Mouse (Mus musculus) hindbrain, embryonic 11.5 days (tissue): Measurements from ENCODE around the gene Tgm2. TPM values are rescaled to one million over a fixed set of nuclear protein-coding genes. Genes with fewer than 3 reads are reported as not detected.
A peak's percentile ranks its signal among the peaks of the same experiment; 100 is the strongest.

Experiments
- ATAC-seq: fragments of 200-750 bp; cut with Nextera tagmentation; 2 replicates; pipeline ENCODE4 v1.8.0; 2017; ENCODE audit warnings: mild to moderate bottlenecking, moderate TSS enrichment, moderate library complexity; ENCODE audit not compliant: low FRiP score
- DNase-seq: peaks from one replicate; pipeline ENCODE4 v3.0.0-alpha.2; 2015; ENCODE audit warnings: low spot score
- H3K27ac ChIP-seq: fragments of 300-500 bp; sonication (generic); 2 replicates; pipeline ENCODE4 v1.5.1; 2014; ENCODE audit warnings: mild to moderate bottlenecking, low read depth, low read length
- H3K27me3 ChIP-seq: fragments of 300-500 bp; sonication (generic); 2 replicates; pipeline ENCODE4 v1.6.1; 2014; ENCODE audit warnings: mild to moderate bottlenecking, low read length, moderate library complexity, mixed read lengths; ENCODE audit not compliant: control insufficient read depth, insufficient read depth
- H3K36me3 ChIP-seq: fragments of 300-500 bp; sonication (generic); 2 replicates; pipeline ENCODE4 v1.6.1; 2014; ENCODE audit warnings: mild to moderate bottlenecking, low read length, moderate library complexity, mixed read lengths; ENCODE audit not compliant: control insufficient read depth, insufficient read depth
- H3K4me1 ChIP-seq: fragments of 300-500 bp; sonication (generic); replicated peaks from 2 replicates; pipeline ENCODE4 v1.6.1; 2014; ENCODE audit warnings: low read length, mixed read lengths; ENCODE audit not compliant: control insufficient read depth, insufficient read depth
- H3K4me2 ChIP-seq: fragments of 300-500 bp; sonication (generic); replicated peaks from 2 replicates; pipeline ENCODE4 v1.6.1; 2014; ENCODE audit warnings: mild to moderate bottlenecking, low read depth, low read length
- H3K4me3 ChIP-seq: fragments of 300-500 bp; sonication (generic); 2 replicates; pipeline ENCODE4 v1.5.1; 2014; ENCODE audit warnings: low read depth, low read length
- H3K9ac ChIP-seq: fragments of 300-500 bp; sonication (generic); 2 replicates; pipeline ENCODE4 v1.6.1; 2014; ENCODE audit warnings: low read depth, low read length
- H3K9me3 ChIP-seq: fragments of 300-500 bp; sonication (generic); 2 replicates; pipeline ENCODE4 v1.6.1; 2016; ENCODE audit warnings: low read length; ENCODE audit not compliant: control insufficient read depth
- WGBS: fragments of 180-500 bp; shearing (Covaris S2); extraction: QIAGEN DNeasy Blood & Tissue Kit; methylation state at CpG from one replicate; pipeline ENCODE4 v1.1.7; 2014; 5-methylcytosine and 5-hydroxymethylcytosine counted together
- polyA plus RNA-seq: library from polyadenylated mRNA; unstranded; fragments of >200 nt; fragmentation: Nextera tagmentation; extraction: Ambion mirVana; gene quantifications from 2 replicates; pipeline ENCODE4 v1.2.1, GENCODE M21; 2014

Gene Tgm2
- polyA plus RNA-seq, 1 experiment from 2014 or later, result 4.2 TPM

- DNase-seq (no peak), ATAC-seq (no peak)
- H3K27ac ChIP-seq, result no peak overlapping the region
- H3K27me3 ChIP-seq, result no peaks in the 10 kb centered on the region
- no peaks in the 10 kb centered on the region for H3K36me3 ChIP-seq
- H3K4me2 ChIP-seq, result no peak overlapping the region
- H3K4me3 ChIP-seq, result no peak overlapping the region
- WGBS, result 88% methylated on average over 3 of the region's 3 CpGs
- H3K4me1 ChIP-seq, result no peaks in the 10 kb centered on the region; the same call in 1 of the 2 replicates
- H3K9me3 ChIP-seq, result no peaks in the 10 kb centered on the region
- no peak overlapping the region for H3K9ac ChIP-seq
These were observed 25.4 kb downstream of the Tgm2 start for GRCm38 (mm10) chr2:158120868-158121267.

GRCm38 (mm10) chr2:158120211-158120610, 26.0 kb downstream of the Tgm2 start:
- Histone ChIP-seq H3K4me1 (no peaks in the 10 kb centered on the region; the same call in 1 of the 2 replicates), H3K9me3 (no peaks in the 10 kb centered on the region), H3K27me3 (no peaks in the 10 kb centered on the region), H3K4me2 (no peak overlapping the region), H3K36me3 (no peaks in the 10 kb centered on the region), H3K4me3 (no peak overlapping the region), H3K27ac (no peak overlapping the region), H3K9ac (no peak overlapping the region)
- WGBS, result 88% methylated on average over 8 of the region's 8 CpGs
- ATAC-seq, result no peak
- no peak for DNase-seq

- H3K27me3 ChIP-seq, result no peaks in the 10 kb centered on the region
- no peak overlapping the region for H3K4me3 ChIP-seq
- ATAC-seq (no peak), DNase-seq (no peak)
- H3K4me2 ChIP-seq, result no peak overlapping the region
- no peaks in the 10 kb centered on the region for H3K9me3 ChIP-seq
- 85% methylated on average over 4 of the region's 4 CpGs for WGBS
- H3K36me3 ChIP-seq, result no peaks in the 10 kb centered on the region
- H3K9ac ChIP-seq, result no peak overlapping the region
- H3K4me1 ChIP-seq, result no peaks in the 10 kb centered on the region; the same call in 1 of the 2 replicates
- H3K27ac ChIP-seq, result no peak overlapping the region
These were observed 27.1 kb downstream of the Tgm2 start for GRCm38 (mm10) chr2:158119145-158119544.

GRCm38 (mm10) chr2:158116653-158117052, 29.6 kb downstream of the Tgm2 start:
- H3K4me2 ChIP-seq, result no peak overlapping the region
- no peaks in the 10 kb centered on the region; the same call in 1 of the 2 replicates for H3K4me1 ChIP-seq
- ATAC-seq (no peak), DNase-seq (no peak)
- H3K27ac ChIP-seq, result no peak overlapping the region
- no peak overlapping the region for H3K4me3 ChIP-seq
- H3K9ac ChIP-seq, result no peak overlapping the region
- no peaks in the 10 kb centered on the region for H3K36me3 ChIP-seq
- H3K9me3 ChIP-seq, result no peaks in the 10 kb centered on the region
- no peaks in the 10 kb centered on the region for H3K27me3 ChIP-seq
- 60% methylated on average over 6 of the region's 6 CpGs for whole genome bisulfite sequencing

- no peak overlapping the region for H3K4me3 ChIP-seq
- H3K9ac ChIP-seq, result no peak overlapping the region
- H3K27me3 ChIP-seq, result no peaks in the 10 kb centered on the region
- H3K36me3 ChIP-seq, result no peaks in the 10 kb centered on the region
- no peak for DNase-seq
- H3K9me3 ChIP-seq, result no peaks in the 10 kb centered on the region
- H3K4me1 ChIP-seq, result no peaks in the 10 kb centered on the region; the same call in 1 of the 2 replicates
- 90% methylated on average over 3 of the region's 3 CpGs for WGBS
- ATAC-seq, result no peak
- no peak overlapping the region for H3K27ac ChIP-seq
- no peak overlapping the region for H3K4me2 ChIP-seq
These were observed 30.3 kb downstream of the Tgm2 start for GRCm38 (mm10) chr2:158115838-158116453.

GRCm38 (mm10) chr2:158114931-158115330, 31.3 kb downstream of the Tgm2 start:
- Histone ChIP-seq H3K9ac (no peak overlapping the region), H3K4me3 (no peak overlapping the region), H3K4me1 (no peaks in the 10 kb centered on the region; the same call in 1 of the 2 replicates), H3K27ac (no peak overlapping the region), H3K9me3 (no peaks in the 10 kb centered on the region), H3K36me3 (no peaks in the 10 kb centered on the region), H3K4me2 (no peak overlapping the region), H3K27me3 (no peaks in the 10 kb centered on the region)
- ATAC-seq, result no peak
- WGBS, result 65% methylated on average over 5 of the region's 5 CpGs
- no peak for DNase-seq

- Histone ChIP-seq H3K4me3 (no peak overlapping the region), H3K9ac (no peak overlapping the region), H3K4me1 (no peaks in the 10 kb centered on the region; the same call in 1 of the 2 replicates), H3K27ac (no peak overlapping the region), H3K9me3 (no peaks in the 10 kb centered on the region), H3K36me3 (no peaks in the 10 kb centered on the region), H3K4me2 (no peak overlapping the region), H3K27me3 (no peaks in the 10 kb centered on the region)
- 31% methylated on average over 9 of the region's 9 CpGs for WGBS
- ATAC-seq, result no peak
- DNase-seq, result peak; percentile 12
These were observed 32.5 kb downstream of the Tgm2 start for GRCm38 (mm10) chr2:158113591-158114257.

- Histone ChIP-seq H3K4me1 (no peaks in the 10 kb centered on the region; the same call in 1 of the 2 replicates), H3K4me2 (no peak overlapping the region), H3K9me3 (no peaks in the 10 kb centered on the region), H3K4me3 (no peak overlapping the region), H3K27ac (no peak overlapping the region), H3K27me3 (no peaks in the 10 kb centered on the region), H3K9ac (no peak overlapping the region), H3K36me3 (no peaks in the 10 kb centered on the region)
- ATAC-seq (no peak), DNase-seq (no peak)
- WGBS, result 57% methylated on average over 8 of the region's 8 CpGs
These were observed 36.7 kb downstream of the Tgm2 start for GRCm38 (mm10) chr2:158109516-158109915.
